Mouse (Mus musculus): Measurements from ENCODE around the gene Zfp408.
"Not testable (repeated sequence)": the region's sequence is repeated elsewhere in the genome, so short reads cannot be mapped to it uniquely, and the experiment has no call there.

Gene Zfp408

DNA sequence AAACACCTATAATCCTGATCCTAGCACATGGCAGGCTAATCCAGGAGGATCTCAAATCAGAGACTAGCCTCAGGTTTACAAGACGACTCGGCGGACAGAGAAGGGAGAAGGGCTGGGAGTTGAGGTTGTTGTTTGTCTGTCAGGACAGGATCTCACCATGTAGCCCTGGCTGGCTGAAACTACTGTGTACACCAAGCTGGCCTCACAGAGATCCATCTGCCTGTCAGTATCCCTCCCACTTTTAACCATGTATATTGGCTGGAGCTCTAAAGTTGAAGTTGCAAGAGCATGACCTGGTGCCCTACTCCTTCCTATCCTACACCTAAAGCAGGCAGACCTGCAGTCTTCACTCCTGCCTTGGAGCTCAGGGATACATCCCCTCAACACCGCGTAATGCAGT is 27.2 kb downstream of the Zfp408 start:
- DNase-seq (ENCODE audit: extremely low read depth, low read depth, low spot score) = no peak

DNA sequence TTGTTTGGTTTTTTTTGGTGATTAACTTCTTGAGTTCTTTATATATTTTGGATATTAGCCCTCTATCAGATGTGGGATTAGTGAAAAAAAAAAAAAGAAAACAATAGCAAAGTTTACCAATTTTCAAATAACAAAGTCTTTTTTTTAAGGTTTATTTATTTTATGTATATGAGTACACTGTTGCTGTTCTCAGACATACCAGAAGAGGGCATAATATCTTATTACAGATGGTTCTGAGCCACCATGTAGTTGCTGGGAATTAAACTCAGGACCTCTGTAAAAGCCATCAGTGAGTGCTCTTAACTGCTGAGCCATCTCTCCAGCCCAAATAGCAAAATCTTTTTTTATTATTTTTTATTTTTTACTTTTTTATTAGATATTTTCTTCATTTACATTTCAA is 40.2 kb downstream of the Zfp408 start:
- DNase-seq (ENCODE audit: extremely low read depth, low read depth, low spot score) = not testable (repeated sequence)

DNA sequence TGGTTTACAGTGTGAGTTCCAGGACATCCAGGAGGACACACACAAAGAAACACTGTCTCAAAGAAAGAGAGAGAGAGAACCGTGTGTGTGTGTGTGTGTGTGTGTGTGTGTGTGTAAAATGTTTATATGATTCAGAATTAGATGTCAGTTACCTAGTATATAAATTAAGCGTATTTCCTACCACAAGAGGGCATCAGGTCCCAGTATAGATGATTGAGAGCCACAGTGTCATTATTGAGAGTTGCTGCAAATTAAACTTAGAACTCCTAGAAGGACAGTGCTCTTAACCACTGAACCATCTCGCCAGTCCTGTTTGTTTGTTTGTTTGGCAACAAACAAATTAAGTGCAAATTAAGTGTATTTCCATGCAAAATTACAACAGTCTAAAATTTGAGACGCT is 47.2 kb downstream of the Zfp408 start:
- DNase-seq (ENCODE audit: extremely low read depth, low read depth, low spot score) = no peak

DNA sequence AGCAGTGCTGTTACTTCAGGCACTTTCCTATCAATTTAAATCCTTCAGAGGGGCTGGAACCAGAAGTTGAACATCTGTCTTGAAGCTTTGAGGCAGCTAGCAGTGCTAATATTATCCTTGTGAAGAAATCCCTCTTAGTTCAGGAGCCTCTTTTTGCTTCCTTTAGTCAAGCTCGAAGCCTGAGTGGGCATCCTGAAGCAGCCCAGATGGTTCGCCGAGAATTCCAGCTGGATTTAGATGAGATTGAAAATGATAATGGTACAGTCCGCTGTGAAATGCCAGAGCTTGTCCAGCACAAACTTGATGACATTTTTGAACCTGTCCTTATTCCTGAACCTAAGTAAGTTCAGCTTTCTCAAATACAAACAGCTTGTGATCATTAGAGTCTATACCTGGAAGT is 49.1 kb downstream of the Zfp408 start:
- DNase-seq (ENCODE audit: extremely low read depth, low read depth, low spot score) = no peak

All from fat pad, adult 2 months (tissue).